Mouse (Mus musculus): ENCODE measurements around the gene Abcc2. TPM values are rescaled to one million over a fixed set of nuclear protein-coding genes. Genes with fewer than 3 reads are reported as not detected.
A peak's percentile ranks its signal among the peaks of the same experiment; 100 is the strongest.

The Abcc2 gene
- polyA plus RNA-seq, 1 experiment from 2014 or later = 4.9 TPM

- no peak for ATAC-seq (ENCODE audit: low FRiP score, low TSS enrichment)
- H3K4me3 ChIP-seq (ENCODE audit: low read length) = no peak overlapping the region
- no peak overlapping the region for H3K4me2 ChIP-seq (replicated peaks; ENCODE audit: low read depth, low read length)
Observed at GRCm38 (mm10) chr19:43875996-43876395, 94.0 kb downstream of the Abcc2 start.

DNA sequence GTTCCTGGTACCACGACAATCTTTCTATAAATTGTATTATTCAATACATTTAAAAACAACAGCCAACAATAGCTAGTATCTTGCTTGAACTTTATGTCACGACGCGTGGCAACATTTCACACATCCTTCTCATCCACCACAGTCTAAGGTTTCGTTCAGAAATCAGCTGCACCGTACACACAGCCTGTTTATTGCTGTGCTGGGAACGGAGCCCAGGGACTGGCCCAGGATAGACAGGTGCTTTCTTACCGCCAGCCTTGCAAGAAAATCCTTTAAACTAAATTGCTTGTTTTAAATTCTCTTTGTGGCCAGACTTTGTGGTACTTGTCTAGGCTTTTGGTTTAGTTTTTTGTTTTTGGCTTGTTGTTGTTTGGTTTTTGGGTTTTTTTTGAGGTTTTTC lies 95.4 kb downstream of the Abcc2 start:
- H3K27ac ChIP-seq (ENCODE audit: low read length) = no peak overlapping the region
- WGBS = 82% methylated on average over 8 of the region's 8 CpGs
- no peak overlapping the region for H3K4me3 ChIP-seq (ENCODE audit: low read length)
- ATAC-seq (ENCODE audit: low FRiP score, low TSS enrichment) = no peak
- H3K36me3 ChIP-seq (ENCODE audit: insufficient read depth, low read length) = peaks cover 22% of the 10 kb centered on the region
- H3K27me3 ChIP-seq (ENCODE audit: insufficient read depth, low read length) = no peaks in the 10 kb centered on the region
- H3K4me2 ChIP-seq (replicated peaks; ENCODE audit: low read depth, low read length) = no peak overlapping the region
- peaks cover 22% of the 10 kb centered on the region; the same call in 1 of the 2 replicates for H3K4me1 ChIP-seq (ENCODE audit: insufficient read depth, low read length)
- H3K9ac ChIP-seq (replicated peaks; ENCODE audit: low read length) = no peak overlapping the region
- no peaks in the 10 kb centered on the region; the same call in 1 of the 2 replicates for H3K9me3 ChIP-seq (ENCODE audit: low read length)

More at GRCm38 (mm10) chr19:43875996-43876395, 94.0 kb downstream of the Abcc2 start:
- Histone ChIP-seq H3K9me3 (ENCODE audit: low read length) (no peaks in the 10 kb centered on the region), H3K27me3 (ENCODE audit: insufficient read depth, low read length) (no peaks in the 10 kb centered on the region), H3K27ac (ENCODE audit: low read length) (no peak overlapping the region; the same call in 1 of the 2 replicates), H3K9ac (replicated peaks; ENCODE audit: low read length) (no peak overlapping the region), H3K36me3 (ENCODE audit: insufficient read depth, low read length) (peaks cover 29% of the 10 kb centered on the region), H3K4me1 (ENCODE audit: insufficient read depth, low read length) (peaks cover 22% of the 10 kb centered on the region; the same call in 1 of the 2 replicates)
- WGBS = 61% methylated on average over 2 of the region's 2 CpGs

DNA sequence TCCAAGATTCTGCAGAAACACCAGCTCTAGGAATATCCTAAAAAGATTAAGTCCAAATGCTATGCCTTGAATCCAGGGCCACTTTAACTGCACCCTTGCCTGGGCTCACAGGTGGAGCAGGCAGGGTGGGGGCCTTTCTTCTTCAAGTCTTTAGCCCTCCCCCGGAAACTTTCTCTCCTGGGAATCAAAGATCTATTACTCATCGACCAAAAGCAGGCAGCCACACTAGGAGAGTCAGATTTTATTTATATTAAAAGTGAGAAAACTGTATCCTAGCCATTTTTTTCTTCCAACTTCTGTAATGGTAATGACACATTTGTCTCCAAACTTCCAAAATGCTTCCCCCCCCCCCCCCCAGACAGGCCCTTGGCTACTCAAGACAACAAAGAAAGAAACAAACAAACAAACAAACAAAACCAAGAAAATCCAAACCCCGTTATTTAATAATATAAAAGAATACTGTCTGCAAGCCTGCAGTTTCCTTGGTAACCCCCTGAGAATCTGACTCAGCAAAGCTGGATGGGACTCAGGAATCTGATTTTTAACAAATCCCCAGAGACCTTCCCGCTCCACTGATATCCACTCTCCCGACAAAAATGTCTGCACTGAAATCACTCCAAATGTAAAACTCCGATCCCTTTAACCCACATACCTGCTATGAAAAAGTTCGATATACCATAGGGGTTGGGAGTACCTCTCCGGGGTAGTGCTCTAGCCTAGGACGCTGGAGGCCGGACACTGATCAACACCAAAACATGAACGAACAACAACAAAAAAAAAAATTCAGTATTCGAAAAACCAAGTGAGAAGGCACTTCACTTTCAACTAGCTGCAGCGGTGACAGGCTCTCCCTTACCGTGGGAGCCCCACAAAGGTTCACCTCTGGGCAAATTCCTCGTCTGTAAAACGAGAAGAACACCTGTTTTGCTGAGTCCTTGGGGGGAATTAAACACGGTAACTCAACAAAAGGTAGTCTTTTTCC lies 96.4 kb downstream of the Abcc2 start:
- peak overlapping the region; percentile 81 for H3K9ac ChIP-seq (replicated peaks; ENCODE audit: low read length)
- peaks cover 31% of the 10 kb centered on the region for H3K4me1 ChIP-seq (ENCODE audit: insufficient read depth, low read length)

DNA sequence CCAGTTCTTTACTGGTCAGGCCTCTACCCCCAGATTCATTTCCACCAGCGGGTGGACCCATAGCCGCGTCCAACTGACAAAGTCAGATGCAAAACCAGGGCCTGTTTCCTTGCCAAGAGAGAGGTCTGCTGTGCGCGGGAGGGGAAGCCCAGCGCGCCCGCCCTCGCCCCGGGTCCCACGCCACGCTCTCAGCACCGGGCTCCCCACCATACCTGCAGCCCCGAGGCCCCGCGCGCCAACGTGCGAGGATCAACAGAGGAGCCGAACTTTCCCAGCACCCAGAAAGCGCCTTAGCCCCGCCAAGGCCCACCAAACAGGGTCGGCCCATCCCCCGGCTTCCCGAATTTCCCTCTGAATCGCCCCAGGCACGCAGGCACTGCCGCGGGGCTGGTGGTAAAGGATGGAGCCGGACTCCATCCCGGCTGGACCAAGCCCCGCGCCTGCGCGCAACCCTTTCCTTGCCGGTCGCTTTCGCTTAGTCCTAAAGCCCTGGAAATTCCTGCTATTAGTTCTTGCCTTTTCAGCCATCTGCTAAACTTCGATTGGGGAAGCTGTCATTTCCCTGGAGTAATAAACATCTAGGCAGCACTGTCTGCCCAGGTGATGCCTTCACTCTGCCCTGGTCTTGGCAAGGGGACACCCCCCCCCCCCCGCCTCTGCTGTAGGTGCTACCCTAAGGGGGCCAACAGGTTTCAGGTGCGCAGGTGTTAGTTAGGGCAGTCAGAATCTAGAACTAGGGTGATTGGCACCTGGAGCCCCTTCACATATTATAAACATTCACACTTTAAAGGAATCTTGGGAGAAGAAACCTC lies 97.6 kb downstream of the Abcc2 start:
- peak; percentile 92 for ATAC-seq (ENCODE audit: low FRiP score, low TSS enrichment)
- peaks cover 41% of the 10 kb centered on the region for H3K4me1 ChIP-seq (ENCODE audit: insufficient read depth, low read length)

More for the DNA sequence above, 96.4 kb downstream of the Abcc2 start:
- Histone ChIP-seq H3K36me3 (ENCODE audit: insufficient read depth, low read length) (peaks cover 12% of the 10 kb centered on the region), H3K4me3 (ENCODE audit: low read length) (peak overlapping the region; percentile 73), H3K9me3 (ENCODE audit: low read length) (no peaks in the 10 kb centered on the region; the same call in 1 of the 2 replicates), H3K27ac (ENCODE audit: low read length) (peak overlapping the region; percentile 95), H3K27me3 (ENCODE audit: insufficient read depth, low read length) (no peaks in the 10 kb centered on the region), H3K4me2 (replicated peaks; ENCODE audit: low read depth, low read length) (peak overlapping the region; percentile 67)
- no peak for ATAC-seq (ENCODE audit: low FRiP score, low TSS enrichment)
- WGBS = 5% methylated on average over 17 of the region's 17 CpGs

DNA sequence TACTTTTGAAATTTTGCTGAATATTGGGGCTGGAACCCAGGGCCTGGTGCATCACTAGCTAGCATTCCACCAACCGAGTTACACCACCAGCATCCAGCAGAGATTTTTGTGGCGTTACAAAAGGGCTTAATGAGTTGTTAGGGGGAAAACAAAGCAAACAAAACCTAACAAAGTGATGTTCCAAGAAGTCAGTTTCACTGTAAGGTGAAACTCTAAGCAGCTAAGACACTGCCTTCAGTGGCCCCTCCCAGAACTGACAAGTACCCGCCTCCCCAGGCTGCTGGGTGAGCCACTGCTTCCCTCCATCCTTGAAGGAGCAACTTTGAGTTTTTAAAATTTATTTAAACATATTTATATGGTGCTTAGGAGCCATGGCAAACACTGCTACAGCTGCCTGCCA lies 98.4 kb downstream of the Abcc2 start:
- Histone ChIP-seq H3K36me3 (ENCODE audit: insufficient read depth, low read length) (no peaks in the 10 kb centered on the region), H3K9ac (replicated peaks; ENCODE audit: low read length) (no peak overlapping the region), H3K4me1 (ENCODE audit: insufficient read depth, low read length) (peaks cover 45% of the 10 kb centered on the region), H3K4me3 (ENCODE audit: low read length) (no peak overlapping the region), H3K4me2 (replicated peaks; ENCODE audit: low read depth, low read length) (no peak overlapping the region), H3K9me3 (ENCODE audit: low read length) (no peaks in the 10 kb centered on the region; the same call in 1 of the 2 replicates), H3K27me3 (ENCODE audit: insufficient read depth, low read length) (no peaks in the 10 kb centered on the region), H3K27ac (ENCODE audit: low read length) (no peak overlapping the region)
- WGBS = 21% methylated on average over 3 of the region's 3 CpGs
- no peak for ATAC-seq (ENCODE audit: low FRiP score, low TSS enrichment)

More for the DNA sequence above, 97.6 kb downstream of the Abcc2 start:
- peak overlapping the region; percentile 95 for H3K27ac ChIP-seq (ENCODE audit: low read length)
- H3K27me3 ChIP-seq (ENCODE audit: insufficient read depth, low read length) = no peaks in the 10 kb centered on the region
- peak overlapping the region; percentile 81 for H3K9ac ChIP-seq (replicated peaks; ENCODE audit: low read length)
- H3K36me3 ChIP-seq (ENCODE audit: insufficient read depth, low read length) = peaks cover 2% of the 10 kb centered on the region; the same call in 1 of the 2 replicates
- no peaks in the 10 kb centered on the region; the same call in 1 of the 2 replicates for H3K9me3 ChIP-seq (ENCODE audit: low read length)
- H3K4me3 ChIP-seq (ENCODE audit: low read length) = peak overlapping the region; percentile 73
- H3K4me2 ChIP-seq (replicated peaks; ENCODE audit: low read depth, low read length) = peak overlapping the region; percentile 67
- under 1% methylated on average over 41 of the region's 41 CpGs for WGBS

- WGBS = 82% methylated on average over 7 of the region's 7 CpGs
- no peaks in the 10 kb centered on the region; the same call in 1 of the 2 replicates for H3K9me3 ChIP-seq (ENCODE audit: low read length)
- no peaks in the 10 kb centered on the region for H3K27me3 ChIP-seq (ENCODE audit: insufficient read depth, low read length)
Observed at GRCm38 (mm10) chr19:43881615-43882014, 99.6 kb downstream of the Abcc2 start.

DNA sequence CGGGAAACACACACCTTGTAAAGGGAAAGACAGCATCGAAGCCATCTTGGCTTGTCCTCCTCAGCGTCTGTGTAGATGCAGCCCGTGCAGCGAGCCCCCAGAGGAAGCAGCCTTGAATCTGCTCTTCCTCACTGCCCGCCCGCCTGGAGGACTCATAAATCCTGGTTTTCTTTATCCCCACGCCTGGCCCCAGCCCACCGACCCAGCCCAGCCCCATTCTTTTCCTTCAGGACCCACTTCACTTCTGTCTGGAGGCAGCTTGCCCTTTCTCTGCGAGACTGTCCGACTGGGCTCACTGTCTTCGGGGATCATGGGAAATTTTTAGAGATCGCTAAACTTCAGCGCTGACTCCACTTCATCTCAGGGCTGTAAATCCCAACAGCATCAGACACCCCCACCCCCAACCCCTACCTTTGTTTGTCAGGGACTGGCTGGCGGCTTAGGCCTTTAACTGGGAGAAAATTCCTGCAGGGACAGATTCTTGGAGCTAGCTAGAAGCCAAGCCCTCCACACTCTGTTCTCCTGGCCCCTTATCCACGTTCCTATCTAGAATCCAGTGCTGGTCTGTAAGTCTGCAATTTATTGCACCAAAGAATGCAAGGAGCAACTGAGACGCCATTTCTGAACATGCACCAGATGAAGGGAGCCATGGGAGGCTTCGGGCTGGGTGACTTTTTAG lies 101.0 kb downstream of the Abcc2 start:
- Histone ChIP-seq H3K27me3 (ENCODE audit: insufficient read depth, low read length) (no peaks in the 10 kb centered on the region), H3K9ac (replicated peaks; ENCODE audit: low read length) (peak overlapping the region; percentile 27), H3K4me1 (ENCODE audit: insufficient read depth, low read length) (peaks cover 59% of the 10 kb centered on the region), H3K4me2 (replicated peaks; ENCODE audit: low read depth, low read length) (peak overlapping the region; percentile 44), H3K4me3 (ENCODE audit: low read length) (peak overlapping the region; percentile 13; the same call in 1 of the 2 replicates), H3K9me3 (ENCODE audit: low read length) (no peaks in the 10 kb centered on the region; the same call in 1 of the 2 replicates), H3K27ac (ENCODE audit: low read length) (peak overlapping the region; percentile 79), H3K36me3 (ENCODE audit: insufficient read depth, low read length) (no peaks in the 10 kb centered on the region)
- WGBS = 10% methylated on average over 18 of the region's 18 CpGs
- ATAC-seq (ENCODE audit: low FRiP score, low TSS enrichment) = no peak; the same call in 1 of the 2 replicates

More at GRCm38 (mm10) chr19:43881615-43882014, 99.6 kb downstream of the Abcc2 start:
- no peaks in the 10 kb centered on the region for H3K36me3 ChIP-seq (ENCODE audit: insufficient read depth, low read length)
- H3K4me1 ChIP-seq (ENCODE audit: insufficient read depth, low read length) = peaks cover 55% of the 10 kb centered on the region
- no peak overlapping the region for H3K4me3 ChIP-seq (ENCODE audit: low read length)
- H3K4me2 ChIP-seq (replicated peaks; ENCODE audit: low read depth, low read length) = no peak overlapping the region
- H3K9ac ChIP-seq (replicated peaks; ENCODE audit: low read length) = no peak overlapping the region
- ATAC-seq (ENCODE audit: low FRiP score, low TSS enrichment) = no peak
- no peak overlapping the region for H3K27ac ChIP-seq (ENCODE audit: low read length)

- Histone ChIP-seq H3K4me2 (replicated peaks; ENCODE audit: low read depth, low read length) (no peak overlapping the region), H3K9ac (replicated peaks; ENCODE audit: low read length) (no peak overlapping the region), H3K9me3 (ENCODE audit: low read length) (no peaks in the 10 kb centered on the region; the same call in 1 of the 2 replicates), H3K27me3 (ENCODE audit: insufficient read depth, low read length) (no peaks in the 10 kb centered on the region), H3K4me1 (ENCODE audit: insufficient read depth, low read length) (peaks cover 51% of the 10 kb centered on the region), H3K27ac (ENCODE audit: low read length) (no peak overlapping the region), H3K36me3 (ENCODE audit: insufficient read depth, low read length) (no peaks in the 10 kb centered on the region), H3K4me3 (ENCODE audit: low read length) (no peak overlapping the region)
- ATAC-seq (ENCODE audit: low FRiP score, low TSS enrichment) = no peak
- WGBS = 58% methylated on average over 13 of the region's 13 CpGs
Observed at GRCm38 (mm10) chr19:43884668-43885498, 102.9 kb downstream of the Abcc2 start.

All from kidney, embryonic 16.5 days (tissue).